Mouse (Mus musculus): ENCODE data around the gene Ap4s1.

The Ap4s1 gene

DNA sequence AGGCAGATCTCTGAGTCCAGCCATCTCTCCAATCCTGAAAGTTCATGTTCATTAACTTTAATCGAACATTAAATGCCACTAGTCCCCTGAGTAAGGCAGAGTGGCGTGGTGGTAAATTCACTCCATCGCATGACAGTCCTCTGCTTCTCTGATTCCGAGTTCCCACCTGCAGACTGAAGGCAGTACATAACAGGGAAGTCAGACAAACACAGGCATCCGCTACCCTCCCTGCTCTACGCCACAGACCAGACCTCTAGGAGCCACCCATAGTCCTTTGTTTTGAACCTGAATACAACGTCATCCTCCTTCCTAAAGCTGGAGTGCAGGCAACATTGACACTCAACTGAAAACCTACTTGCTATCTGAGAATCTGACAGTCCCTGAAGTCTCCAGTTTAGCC, 13.7 kb downstream of the Ap4s1 start:
- DNase-seq (ENCODE audit: low spot score in 2 of 2), result no peak

DNA sequence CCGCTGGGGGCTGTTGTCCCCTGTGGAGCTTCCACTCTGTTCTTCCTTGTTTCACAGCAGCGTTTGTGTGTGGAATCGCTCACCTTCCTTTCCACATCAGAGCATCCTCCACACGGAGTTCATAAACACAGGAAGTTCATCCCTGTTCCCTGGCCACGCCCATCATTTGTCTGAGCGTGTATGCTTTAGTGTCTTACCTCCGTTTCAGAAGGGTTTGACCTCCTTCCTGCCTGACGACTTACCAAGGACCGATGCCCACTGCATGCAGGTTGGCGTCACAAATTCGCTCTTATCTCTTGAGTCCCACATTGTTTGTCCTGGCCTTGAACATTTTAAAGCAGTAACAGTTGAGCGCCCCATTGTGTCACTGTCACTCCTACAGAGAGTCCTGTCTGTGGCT, 14.9 kb downstream of the Ap4s1 start:
- DNase-seq (ENCODE audit: low spot score in 2 of 2), result no peak

DNA sequence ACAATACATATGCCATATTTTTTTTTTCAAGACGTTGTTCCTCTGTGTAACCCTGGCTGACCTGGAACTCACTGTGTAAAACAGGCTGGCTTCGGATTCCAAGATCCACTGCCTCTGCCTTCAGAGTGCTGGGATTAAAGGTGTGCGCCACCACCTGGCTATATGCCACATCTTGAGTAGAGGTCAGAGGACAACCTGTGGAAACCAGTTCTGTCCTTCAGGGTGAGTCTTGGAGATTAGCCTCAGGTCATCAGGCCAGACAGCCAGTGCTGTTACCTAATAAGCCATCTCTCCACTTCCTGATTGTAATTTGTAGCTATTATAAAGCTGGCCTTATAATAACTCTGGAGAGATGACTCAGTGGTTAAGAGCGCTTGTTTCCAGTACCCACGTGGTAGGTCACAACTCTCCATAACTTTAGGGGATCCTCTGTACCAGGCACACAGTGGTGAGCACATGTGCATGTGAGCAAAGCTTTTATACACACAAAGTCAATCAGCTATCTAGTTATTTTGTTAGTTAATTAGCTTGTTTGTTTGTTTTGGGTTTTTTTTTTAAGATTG, 15.9 kb downstream of the Ap4s1 start:
- no peak for DNase-seq (ENCODE audit: low spot score in 2 of 2)

DNA sequence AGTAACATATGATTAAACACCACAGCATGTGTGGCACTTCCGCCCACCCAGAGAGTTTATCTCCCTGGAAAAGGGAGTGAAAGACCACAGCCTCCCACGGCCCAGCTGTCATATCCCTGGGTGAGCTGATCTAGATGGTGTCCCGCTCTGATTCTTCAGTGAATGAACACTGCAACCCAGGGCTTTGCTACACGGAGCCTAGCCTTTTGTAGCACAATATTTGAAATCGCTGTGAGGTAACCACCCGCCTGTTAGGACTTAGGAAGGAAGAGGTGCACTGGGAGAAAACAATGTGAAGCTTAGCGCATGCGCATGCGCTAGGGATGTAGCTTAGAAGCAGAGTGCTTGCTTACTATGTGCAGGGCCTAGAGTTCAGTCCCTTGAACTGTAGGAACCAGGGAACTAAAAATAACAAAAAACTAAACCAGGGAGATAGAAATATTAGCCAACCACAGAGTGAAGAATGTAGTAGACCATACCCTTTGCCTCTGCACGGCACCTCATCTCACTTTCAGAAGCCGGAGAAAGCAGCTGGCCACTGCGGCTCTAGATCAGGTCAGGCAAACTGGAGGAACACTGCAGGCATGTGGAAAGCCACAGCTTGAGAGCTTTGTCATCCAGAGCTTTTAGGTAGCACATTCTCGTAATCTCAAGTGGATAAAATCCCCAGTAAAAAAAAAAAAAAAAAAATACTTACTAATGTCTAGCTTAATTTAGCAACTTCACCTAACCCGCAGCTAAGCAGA, 18.3 kb downstream of the Ap4s1 start:
- peak; percentile 58 to 75 for DNase-seq (ENCODE audit: low spot score in 2 of 2)

DNA sequence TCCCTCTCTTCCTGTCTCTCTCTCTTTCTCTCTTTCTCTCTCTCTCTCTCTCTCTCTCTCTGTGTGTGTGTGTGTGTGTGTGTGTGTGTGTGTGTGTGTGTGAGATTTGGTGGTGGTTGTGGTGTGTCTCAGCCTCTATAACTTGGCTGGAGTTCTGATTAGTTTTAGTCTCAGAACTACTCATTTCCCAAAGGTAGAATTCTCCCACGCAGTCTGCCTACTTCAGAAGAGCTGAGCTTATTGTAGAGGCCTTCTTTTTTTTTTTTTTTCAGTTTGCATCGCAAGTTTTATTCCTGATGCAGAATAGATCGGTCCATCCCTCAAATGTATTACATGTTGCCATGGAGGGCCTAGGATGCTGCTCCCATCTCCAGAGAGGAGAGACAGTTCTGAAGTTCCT, 18.9 kb downstream of the Ap4s1 start:
- DNase-seq (ENCODE audit: low spot score in 2 of 2), result no peak

DNA sequence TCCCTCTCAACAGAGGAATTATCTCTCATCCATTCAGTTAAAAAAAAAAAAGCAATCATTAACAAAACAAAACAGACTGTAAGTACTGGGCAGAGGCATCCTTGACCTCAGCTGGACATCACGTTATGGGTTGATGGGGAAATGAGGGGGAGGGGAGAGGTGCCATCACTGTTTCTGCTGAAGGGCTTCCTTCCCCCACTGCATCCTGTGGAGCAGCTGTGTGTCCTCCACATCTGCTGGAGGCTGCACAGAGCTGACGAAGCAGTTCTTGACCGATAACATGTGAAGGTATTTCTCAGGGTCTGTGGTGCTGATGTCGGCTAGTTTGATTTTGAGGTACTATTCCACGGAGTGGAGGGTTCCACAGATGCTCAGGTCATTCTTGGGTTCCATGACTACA, 19.3 kb downstream of the Ap4s1 start:
- DNase-seq (ENCODE audit: low spot score in 2 of 2), result no peak

DNA sequence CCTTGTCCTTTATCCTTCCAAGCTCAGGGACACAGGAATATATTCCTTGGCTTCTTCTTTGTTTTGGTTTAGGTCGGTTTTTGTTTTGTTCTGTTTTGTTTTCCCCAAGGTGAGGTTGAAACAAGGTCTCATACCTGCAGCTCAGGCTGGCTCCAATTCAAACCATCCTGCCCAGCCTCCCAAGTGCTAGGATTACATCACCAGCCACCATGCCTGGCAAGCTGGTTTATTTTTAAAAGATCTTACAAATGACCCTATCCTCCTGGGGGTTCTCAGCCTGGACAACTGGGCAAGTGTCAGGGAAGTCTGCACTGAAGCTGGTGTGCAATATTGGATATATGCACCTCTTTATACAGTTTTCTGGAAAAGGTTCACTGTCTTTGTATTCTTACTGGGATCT, 21.9 kb downstream of the Ap4s1 start:
- DNase-seq (ENCODE audit: low spot score in 2 of 2), result no peak

DNA sequence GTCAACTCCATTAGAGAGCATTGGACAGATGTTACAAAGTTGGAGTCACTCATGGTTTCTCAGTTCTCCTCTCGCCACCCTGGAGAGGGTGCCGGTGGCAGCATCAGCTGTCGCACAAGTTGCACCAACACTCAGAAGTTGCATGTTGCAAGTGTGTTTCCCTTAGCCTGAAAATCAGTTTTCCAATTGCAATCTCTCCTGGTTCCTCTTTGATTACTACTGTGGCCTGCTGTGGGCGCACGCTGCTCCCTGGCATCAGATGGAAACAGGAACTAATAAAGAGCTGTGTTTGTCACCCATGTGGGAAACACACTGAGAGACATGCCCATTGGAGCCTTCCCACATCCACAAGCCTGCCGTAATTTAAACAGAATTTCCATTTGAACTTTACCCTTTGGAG, 27.8 kb downstream of the Ap4s1 start:
- no peak for DNase-seq (ENCODE audit: low spot score in 2 of 2)

DNA sequence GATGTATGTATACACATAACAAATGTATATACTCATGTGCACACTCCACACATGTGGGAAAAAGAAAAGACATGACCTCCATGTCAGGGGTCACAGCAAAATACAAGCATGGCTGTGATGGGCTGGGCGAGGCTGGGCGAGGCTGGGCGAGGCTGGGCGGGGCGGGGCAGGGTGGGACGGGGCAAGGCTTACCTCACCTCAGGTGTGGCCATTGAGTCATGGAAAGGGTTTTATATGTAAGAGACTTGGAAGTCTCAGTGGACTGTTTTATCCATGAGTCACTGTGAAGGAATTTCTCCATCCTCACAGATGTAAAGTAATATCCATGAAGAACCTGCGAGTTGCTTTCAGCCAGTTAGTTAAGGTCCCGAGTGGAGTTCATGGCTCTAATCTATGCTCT, 31.0 kb downstream of the Ap4s1 start:
- DNase-seq (ENCODE audit: low spot score in 2 of 2), result no peak

DNA sequence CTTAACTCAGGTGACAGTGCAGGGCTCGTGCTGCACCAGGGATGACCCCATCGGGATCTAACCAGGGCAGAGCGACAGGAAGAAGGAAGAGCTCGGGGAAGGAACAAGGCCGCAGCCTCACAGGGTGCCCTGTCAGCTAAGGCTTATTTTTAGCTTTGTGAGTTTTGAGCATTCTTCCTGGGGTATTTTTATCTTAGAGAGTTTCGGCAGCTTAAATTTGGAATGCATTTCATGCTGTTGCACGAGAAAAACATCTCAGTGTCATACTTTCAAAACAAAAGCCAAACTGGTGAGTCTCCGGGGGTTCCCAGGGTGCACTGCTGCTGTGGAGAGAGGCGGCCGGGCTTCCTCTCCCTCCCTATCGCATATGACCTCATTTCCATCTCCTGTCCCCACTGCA, 38.2 kb downstream of the Ap4s1 start:
- peak; percentile 77 to 81 for DNase-seq (ENCODE audit: low spot score in 2 of 2)

DNA sequence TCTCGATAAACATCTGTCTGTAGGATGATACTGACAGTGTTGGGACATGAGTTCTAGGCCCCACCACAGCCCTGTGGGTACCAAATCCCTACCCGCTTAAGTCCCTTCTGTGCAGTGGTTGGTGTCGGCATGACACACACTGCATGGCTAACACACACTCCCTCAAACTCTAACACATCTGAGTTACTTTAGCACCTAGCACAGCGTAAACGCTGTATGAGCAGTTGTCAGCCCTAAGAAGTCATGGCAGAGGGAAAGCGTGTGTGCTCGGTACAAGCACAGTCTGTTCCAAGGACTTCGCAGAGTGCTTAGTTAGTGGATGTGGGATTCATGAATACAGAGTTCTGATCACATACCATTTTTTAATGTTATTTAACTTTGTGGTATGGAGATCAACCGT, 39.0 kb downstream of the Ap4s1 start:
- no peak for DNase-seq (ENCODE audit: low spot score in 2 of 2)

DNA sequence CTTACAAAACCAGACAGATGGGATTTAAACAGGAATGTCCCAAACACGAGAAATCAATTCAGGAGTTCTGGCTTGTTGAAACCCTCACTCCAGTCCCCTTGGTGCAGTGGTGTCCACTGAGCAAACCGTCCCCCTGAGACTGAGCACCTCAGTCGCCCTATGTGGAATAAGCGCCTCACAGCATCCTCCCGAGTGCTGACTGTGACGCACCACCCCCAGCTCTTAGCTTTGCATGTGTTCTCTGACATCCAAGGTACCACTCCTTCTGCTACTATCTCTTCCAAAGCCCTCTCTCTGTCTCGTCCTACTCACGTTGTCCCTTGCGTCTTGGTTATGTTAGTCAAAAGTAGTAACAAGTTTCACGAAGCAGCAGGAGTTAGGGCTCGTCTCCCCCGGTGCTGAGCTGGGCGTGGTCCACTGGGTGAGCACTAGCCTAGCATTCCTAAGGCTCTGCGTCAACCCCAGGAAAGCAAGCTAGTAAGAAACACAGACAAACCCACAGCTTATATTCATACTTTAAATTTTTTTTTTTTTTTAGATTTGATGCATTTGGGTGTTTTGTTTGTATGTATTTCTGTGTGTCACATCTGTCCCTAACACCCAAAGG, 43.9 kb downstream of the Ap4s1 start:
- DNase-seq (ENCODE audit: low spot score in 2 of 2), result no peak

DNA sequence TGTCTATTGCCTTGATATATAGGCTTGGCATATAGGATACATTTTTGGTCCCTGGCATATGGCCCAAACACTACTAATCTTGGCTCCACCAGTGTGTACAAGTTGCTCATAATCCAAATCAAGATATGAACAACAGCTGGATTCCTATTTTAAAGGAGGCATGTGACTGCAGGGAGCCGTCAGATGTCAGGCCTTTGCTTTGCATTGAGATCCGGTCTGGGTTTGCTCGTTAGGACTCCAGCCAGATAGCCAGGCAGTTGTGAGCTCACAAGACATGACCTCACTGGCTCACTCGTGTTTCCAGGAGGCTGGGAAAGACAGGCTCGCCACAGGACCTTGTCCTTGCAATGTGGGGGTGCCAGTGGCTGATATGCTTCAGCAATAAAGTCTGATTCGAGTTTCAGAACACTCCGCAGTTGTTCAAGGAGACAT, 45.0 kb downstream of the Ap4s1 start:
- DNase-seq (ENCODE audit: low spot score in 2 of 2), result no peak

DNA sequence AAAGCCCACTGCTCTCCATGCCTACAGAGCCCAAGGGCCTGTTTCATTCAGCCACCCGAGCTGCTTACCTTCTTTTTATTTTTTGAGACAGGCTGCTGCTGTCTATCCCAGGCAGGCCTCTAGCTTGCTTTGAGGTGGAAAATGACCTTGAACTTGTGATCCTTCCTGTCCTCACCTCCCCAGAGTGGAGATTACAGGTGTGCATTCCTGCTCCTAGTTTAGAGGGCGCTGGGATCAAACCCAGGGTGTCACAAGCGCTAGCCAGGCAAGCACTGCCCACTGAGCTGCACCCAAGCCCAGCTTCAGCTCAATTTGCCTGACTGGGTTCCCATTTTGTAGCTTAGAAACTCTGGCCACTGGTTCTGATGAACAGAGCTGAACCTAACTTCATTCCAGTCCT, 45.5 kb downstream of the Ap4s1 start:
- DNase-seq (ENCODE audit: low spot score in 2 of 2), result no peak

DNA sequence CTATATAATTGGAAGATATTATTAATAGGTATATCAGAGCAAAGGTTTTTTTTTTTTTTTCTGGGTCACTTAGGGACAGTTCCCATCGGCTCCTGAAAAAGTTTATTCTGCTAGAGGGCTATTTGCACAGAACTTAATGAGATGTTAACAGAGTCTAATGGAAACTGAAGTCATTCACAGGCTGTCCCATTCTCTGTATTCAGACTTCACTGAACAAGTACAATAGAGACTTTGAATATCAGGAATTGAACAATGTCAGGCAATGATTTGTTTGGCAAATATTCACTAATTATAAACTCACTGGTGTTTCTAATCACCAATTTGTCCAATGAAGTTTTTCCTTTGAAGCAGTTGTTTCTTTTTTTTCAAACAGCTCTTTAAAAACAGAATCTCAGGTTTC, 46.0 kb downstream of the Ap4s1 start:
- DNase-seq (ENCODE audit: low spot score in 2 of 2), result no peak

DNA sequence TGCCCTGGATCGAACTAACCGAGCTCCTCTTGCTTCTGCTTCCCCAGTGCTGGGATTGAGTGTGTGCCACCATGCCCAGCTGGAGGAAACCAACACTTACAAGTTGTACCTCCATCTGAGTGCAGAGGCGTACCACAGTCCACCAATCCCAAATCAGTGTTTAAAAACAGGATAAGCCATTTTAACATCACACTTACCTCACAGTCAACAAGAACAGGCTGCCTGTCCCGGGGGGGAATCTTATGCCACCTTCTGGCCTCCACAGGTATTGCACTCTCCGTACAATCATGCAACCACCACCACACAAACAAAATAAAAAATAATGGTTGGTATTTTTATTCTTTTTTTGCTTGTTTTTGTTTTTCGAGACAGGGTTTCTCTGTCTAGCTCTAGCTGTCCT, 50.9 kb downstream of the Ap4s1 start:
- DNase-seq (ENCODE audit: low spot score in 2 of 2), result peak in 1 of 2 experiments; percentile 22

DNA sequence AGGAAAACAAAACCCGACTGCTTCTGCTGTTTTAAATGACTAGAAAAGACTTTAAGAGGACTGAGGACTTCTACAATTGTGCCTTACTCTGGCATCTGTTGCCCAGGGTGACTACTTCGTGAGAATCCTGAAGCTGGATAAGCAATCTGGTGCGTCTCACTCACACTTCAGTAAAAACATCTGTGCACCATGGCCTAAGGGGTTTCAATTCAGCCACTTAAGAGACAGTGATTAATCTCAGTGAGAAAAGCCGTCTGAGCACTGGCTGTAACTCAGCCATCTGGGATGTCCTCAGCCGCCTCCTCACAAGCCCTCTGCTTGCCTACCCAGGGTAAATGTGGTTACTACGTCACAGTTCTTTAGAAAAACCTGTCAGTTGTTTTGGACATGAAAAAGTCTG, 54.1 kb downstream of the Ap4s1 start:
- DNase-seq (ENCODE audit: low spot score in 2 of 2), result no peak

DNA sequence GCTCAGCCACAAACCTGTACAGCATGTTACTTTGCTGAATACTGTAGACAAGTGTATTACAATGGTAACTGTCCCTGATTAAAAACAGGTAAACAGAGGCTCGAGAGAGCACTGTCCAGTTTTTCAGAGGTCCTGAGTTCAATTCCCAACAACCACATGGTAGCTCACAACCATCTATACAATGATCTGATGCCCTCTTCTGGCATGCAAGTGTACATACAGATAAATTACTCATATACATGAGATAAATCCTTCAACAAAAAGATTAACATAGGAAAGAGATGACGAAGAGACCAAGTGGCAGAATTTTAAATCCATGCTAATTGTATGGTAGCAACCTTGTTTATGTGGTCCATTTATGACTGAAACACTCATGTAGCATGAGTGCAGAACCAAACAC, 56.5 kb downstream of the Ap4s1 start:
- DNase-seq (ENCODE audit: low spot score in 2 of 2), result no peak

DNA sequence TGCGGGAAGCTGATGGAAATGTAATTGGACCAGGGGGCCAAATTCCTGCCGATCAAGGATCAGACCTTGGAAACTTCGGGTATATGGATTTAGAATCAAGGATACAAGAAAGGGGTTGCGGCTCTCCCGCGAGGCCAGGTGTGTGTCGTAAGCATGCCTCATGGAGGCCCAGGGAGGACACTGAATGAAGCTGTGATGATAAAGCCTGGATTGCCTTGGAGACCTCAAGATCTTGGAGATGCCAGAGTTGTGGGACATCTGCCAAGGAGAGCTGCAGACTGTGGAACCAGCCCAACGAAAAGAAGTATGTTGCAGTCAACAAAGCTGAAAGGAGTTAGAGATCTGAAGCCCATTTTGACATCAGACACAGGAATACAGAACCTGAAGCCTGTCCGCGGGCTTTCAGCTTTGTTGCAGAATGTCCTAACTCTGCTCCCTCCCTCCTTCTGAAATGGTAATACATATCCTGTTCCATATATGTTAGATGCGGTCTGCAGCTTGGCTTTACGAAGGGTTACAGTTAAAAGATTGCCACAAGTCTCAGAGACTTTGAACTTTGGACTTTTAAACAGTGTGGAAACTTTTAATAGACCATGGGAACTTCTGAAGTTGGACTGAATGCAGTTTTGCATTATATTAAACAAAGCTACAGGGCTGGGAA, 65.2 kb downstream of the Ap4s1 start:
- no peak for DNase-seq (ENCODE audit: low spot score in 2 of 2)

DNA sequence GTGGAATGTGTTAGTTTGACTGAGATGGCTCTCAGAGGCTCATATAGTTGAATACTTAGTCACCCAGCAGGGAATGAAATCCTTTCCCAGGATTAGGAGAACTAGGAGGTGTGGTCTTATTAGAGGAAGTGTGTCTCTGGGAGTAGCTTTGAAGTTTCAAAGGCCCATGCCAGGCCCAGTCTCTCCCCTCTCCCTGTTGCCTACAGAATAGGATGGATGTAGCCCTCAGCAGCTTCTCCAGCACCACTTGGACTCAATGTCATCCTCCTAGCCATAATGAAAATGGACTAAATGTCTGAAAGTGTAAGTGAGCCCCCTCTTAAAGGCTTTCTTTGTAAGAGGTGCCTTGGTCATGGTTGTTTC, 65.7 kb downstream of the Ap4s1 start:
- no peak for DNase-seq (ENCODE audit: low spot score in 2 of 2)

DNA sequence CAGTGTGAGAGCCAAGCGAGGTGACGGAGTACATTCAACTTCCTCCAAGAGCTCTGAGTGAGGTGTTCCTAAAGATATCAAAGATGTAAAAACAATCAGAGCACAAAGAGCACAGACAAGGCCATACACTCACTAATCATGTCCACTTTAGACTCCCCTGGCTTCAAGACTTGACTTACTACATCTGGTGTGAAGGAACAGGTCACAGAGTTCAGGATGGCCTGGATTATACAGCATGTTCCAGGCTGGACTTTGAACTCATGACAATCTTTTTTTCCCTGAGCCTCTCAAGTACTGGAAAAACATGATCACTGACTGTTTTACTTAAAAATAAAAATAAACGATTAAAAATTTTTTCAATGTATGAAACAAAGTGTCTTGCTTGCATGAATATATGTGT, 68.5 kb downstream of the Ap4s1 start:
- DNase-seq (ENCODE audit: low spot score in 2 of 2), result no peak

DNA sequence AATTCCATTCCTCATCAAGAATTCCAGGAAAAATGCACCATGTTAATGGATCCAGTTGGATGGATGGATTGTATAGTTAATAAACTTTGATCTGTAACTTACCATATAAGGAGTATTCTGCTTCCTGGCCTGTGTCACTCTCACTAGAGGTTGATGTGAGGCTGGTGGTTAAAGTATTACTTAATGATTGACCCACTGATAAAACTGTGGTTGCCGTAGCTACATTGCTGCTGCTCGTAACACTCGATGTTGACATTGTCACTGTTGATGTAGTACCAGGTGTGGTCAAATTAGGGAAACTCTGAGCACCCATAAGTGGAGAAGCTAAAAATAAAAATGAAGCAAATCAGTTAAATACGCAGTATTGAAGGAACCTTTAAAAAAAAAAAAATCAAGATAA, 76.6 kb downstream of the Ap4s1 start:
- no peak for DNase-seq (ENCODE audit: low spot score in 2 of 2)

DNA sequence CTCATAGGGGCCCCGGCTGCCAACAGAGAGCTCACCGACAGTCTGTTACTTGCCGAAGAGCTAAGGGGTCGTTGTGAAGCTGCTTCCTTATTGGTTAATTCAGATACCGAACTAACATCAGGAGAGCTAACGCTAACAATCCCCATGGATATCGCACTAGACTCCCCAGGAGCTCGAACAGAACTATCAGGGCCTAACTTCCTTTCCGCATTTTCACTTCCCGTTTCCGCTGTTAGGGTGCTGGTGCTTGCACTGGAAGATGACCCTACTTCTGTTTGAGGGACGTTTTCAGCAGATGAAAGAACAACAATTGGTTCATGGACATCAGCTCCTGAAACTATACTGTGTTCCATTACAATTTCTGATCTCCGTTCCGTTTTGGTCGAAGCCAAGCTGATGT, 77.9 kb downstream of the Ap4s1 start:
- peak; percentile 6 to 21 for DNase-seq (ENCODE audit: low spot score in 2 of 2)
